Mouse (Mus musculus) megakaryocyte, embryonic 14.5 days (primary cell): ENCODE results near the gene Nags.

Experiments
- FLI1 ChIP-seq: IDR thresholded peaks from 2 replicates; pipeline ENCODE4 v1.6.1; 2012; ENCODE audit warnings: low read length, inconsistent platforms, mixed read lengths
- GATA1 ChIP-seq: IDR thresholded peaks from 3 replicates; pipeline ENCODE4 v1.6.1; 2012; ENCODE audit warnings: mixed read lengths, low read length, inconsistent platforms, borderline replicate concordance

DNA sequence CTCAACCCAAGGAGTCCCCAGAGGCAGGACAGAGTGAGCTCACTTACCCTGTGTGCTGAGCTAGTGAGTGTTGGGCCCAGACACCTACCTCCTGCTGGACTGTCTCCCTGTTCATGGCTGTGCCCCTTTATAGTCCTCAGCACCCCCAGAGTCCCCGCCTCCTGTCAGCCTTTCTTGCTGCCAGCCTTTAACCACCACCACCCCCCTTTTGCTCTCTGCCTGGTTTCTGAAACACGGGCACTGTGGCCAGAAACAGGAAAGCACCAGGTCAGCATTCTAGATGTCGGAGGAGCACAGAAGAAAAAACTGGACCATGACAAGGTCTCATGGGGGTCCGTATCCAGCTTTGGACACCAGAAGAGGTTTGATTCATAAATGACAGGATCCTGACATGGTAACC is 44.1 kb upstream of the Nags start, which contains the start of gene Ppy:
- TF ChIP-seq GATA1 (no peak), FLI1 (no peak)
